Mouse (Mus musculus): ENCODE data around the gene Jakmip3.

GRCm38 (mm10) chr7:139079141-139079540, 138.6 kb downstream of the Jakmip3 start:
- TF ChIP-seq CTCF (IDR thresholded peaks at IDR 0.05; ENCODE audit: borderline replicate concordance, insufficient read depth, low read length): no peak
- TF ChIP-seq POLR2A (IDR thresholded peaks at IDR 0.05; ENCODE audit: low read depth, low read length): no peak
